Mouse (Mus musculus) CD4-positive, CD25-positive, alpha-beta regulatory T cell, adult 4 months (primary cell): ENCODE data around the gene Ebf3. TPM values are rescaled to one million over a fixed set of nuclear protein-coding genes. Genes with fewer than 3 reads are reported as not detected.

Experiments
- ATAC-seq: one replicate; pipeline ENCODE4 v1.8.0; 2017
- polyA plus RNA-seq, 2 experiments: library from polyadenylated mRNA; unstranded; fragments of 100-300 nt; shearing (Covaris generic); gene quantifications; one replicate each; pipeline ENCODE4 v1.2.1; 2017

Gene Ebf3
- not detected for polyA plus RNA-seq

- peak; percentile 40 for ATAC-seq
Measured at GRCm38 (mm10) chr7:137313904-137314691, at the start of gene Ebf3. Gene Ebf3 (minus strand): TSS chr7:137314445.

DNA sequence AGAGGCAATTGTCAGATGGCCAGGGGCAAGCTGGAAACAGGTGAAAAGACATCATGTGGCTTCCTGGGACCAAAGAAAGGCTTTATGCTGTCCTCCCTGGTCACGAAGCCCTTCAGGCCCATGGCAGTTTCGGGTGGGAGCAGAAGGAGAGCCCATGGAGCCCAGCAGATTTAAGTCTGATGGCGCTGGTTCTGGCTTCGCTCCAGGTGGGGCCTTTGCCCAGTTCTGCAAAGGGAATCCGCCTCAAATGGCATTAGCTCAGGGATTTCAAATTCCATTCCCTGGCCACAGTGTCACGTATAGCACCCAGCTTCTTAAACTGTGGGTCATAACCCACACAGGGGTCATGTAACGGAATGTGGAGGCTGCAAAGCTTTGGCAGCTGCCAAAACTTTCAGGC, 32.6 kb upstream of the Ebf3 start:
- ATAC-seq = no peak

DNA sequence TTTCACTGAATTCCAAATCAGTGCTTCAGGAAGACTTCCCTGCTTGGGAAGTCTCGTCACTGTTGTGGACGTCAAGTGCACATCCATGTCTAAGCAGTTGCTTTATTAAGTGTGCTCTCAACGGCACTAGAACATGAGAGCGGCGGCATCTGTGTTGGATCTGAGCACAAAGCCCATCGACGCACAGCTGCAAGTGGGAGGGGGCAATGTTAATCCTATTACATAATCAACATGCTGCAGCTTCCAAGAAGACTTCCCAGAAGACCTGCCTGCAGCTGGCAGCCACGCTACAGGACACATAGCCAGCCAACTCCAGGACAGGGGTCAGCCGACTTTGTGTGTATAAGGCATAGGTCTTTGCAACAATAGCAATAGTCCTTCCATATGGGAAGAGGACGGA, 31.8 kb upstream of the Ebf3 start:
- ATAC-seq = no peak

GRCm38 (mm10) chr7:137333951-137334350, 19.7 kb upstream of the Ebf3 start:
- ATAC-seq = no peak

GRCm38 (mm10) chr7:137322926-137323325, 8.7 kb upstream of the Ebf3 start:
- ATAC-seq = no peak

DNA sequence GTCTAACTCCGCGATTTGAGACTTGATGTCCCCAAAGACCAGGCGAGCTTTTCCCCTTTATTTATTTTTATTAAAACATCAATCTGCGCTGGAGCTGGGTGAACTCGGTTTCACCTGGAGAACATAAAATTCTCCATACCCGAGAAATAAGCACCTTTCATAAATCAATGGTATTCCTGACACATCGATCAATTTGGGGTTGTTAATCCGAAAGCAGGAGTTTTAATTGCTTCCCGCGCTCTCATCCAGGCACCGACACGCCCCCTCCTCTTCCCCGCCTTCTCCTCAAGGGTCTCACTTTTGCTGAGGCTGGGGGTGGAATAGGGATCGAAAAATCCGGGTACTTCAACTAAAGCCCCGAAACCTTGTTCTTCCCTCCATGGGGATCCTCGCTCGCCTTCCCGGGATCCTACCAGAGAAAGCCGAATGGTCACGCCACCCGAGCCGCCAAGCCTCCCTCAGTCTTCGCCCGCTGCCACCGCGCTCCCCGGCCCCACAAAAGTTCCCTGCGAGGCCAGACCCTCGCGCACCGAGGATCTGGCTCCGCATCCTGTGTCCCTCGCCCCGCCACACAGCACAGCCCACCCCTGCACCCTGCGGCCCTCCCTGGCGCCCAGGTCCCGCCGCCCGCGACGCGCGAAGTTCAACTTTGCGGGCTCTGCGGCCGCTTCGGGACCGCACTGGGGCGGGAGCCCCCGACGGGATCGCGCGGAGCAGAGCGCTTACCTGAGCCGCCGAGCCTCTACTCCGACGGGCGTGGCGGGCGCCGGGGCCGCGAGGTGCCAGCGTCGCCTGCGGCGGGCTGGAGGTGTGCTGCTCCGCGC, 7.9 kb upstream of the Ebf3 start:
- no peak for ATAC-seq

DNA sequence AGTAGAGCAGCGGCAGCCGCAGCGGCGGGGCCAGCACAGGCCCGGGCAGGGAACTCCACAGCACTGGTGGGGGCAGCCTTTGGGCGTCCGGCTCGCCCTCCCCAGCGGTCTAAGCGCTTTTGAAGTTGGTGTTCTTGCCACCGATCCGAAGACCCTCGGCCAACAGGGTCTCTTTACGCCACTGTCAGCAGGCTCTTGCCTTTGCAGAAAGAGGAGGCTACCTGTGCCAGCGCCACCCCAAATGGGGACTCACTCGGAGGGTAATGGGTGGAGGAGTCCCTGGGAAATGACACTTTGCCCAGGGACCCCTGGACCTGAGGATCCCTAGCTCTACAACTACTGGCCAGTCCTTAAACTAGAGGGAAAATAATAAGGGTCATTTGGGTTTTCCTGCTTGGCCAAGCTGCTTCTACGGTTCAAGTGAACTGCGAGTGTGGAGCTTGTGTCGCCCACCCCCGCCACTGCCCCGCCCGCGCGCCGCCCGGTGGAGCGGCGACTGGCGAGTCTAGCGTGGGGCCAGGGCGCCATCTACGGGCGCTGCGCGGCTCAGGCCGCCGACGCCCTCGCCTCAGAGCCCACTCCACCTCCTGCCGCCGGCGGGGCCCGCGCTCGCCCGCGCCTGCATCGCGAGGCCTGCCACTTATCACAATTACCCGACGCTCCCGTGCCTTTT, 7.0 kb upstream of the Ebf3 start:
- no peak for ATAC-seq

DNA sequence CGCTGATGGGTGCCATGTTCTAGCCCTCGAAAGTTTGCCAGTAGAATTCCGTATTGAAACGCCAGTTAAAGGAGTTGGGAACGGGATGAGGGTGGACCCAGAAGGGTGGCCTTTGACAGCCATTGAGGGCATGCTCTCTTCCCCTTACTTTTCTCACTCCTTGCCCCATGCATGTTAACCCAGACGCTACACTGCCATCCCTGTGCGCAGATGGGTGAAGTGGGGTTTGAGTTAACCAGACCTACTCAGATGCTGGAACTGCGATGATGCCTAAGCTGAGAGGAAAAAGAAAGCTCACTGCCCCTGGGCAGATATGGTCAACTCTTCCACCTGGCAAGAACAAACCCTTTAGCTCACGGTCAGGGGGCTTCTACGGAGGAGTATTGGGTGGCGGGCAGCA, 6.1 kb upstream of the Ebf3 start:
- no peak for ATAC-seq

DNA sequence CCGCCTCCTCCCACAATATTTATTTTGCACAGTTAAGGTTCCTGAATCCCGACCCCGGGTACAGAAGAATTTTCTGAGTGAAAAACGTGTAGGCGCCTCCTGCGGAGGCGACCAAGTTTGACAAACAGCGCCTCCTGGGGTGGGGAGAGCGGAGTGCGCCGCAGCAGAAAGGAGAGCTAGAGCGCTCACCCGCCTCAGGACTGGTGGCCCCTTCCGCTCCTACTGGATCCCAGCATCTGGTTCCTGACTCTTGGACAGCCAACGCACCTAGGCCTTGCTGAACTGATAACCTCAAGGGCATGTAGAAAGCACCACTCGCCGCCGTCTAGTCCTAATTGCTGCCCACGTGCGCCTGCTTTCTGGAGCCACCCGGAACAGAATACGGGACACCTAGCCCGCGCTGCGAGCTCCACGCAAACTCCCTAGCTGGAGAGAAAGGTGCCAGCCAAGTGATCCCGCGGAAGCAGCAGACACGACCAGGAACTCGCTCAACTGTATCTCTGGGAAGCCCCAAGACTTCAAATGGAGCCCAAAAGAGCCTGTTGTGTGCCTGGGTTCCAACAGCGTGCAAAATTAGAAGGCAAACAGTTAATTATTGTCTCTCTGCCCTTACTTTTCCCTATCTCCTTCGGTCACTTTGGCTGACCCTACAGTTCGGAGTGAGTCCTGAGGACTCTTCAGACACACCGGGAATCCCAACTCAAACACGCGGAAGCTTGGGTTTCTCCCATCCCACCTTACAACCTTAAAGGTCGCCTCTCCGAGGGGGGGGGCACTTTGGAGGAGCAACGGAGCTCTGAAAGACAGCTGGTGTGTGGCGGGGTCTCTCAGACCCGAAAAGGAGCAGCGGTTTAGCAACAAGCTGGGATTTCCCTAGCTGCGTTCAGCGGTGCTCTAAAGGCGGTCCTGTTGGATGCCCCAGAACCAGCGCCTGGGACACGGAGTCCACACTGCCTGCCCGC, 5.0 kb upstream of the Ebf3 start:
- no peak for ATAC-seq

DNA sequence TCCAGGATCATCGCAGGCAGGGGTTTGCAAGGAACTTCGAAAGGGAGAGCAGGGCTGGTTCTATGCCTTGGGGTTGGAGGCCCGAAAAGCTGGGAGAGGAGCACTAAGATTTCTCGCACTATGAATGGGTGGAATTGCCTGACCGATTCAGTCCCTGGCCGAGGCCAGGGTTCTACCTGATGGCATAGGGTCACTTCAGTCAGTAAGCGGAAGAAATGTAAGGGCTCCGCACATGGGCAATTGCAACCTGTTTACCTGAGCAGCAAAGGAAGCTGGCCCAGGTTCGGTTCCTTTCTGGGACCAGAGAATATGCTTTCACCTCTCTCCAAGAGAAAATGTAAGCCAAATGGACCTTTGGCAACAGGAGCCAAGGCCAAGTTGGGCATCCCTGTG, 4.1 kb upstream of the Ebf3 start:
- no peak for ATAC-seq

DNA sequence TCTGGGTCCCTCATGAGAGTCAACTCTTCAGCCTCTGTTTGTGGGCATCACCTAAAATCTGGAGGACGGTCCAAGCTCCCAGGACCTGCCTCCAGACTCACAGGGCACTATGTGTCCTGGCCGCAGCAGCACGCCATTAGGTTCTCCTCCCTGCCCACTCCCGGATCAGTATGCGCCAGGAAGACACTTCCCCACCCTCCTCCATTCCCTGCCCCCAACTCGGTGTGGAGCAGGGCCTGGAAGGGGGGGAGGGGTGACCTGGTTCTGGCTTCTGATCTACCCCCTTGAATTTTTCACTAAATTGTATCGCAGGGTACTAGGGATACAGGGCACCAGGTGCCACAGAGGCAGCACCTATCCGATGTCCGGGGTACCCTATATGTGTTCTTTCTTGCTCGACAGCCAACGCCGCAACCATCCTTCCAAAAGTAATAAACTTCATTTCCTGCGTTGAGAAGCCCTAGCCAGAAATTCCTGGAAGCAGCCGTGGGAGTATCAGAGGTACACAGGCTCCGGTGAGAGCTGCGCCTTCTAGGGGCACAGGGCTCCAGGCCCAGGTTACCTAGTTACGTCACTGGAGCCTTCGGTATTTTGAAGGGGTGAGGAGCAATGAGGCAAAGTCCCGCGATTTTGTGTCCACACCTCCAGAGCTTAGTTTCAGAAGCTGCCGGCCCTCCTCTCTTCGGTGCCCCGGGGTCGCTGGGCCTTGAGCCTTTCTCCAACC, 3.6 kb upstream of the Ebf3 start:
- no peak for ATAC-seq

- ATAC-seq = no peak
Measured at GRCm38 (mm10) chr7:137316926-137317658, 2.8 kb upstream of the Ebf3 start.

- ATAC-seq = no peak
Measured at GRCm38 (mm10) chr7:137316181-137316925, 2.1 kb upstream of the Ebf3 start.

DNA sequence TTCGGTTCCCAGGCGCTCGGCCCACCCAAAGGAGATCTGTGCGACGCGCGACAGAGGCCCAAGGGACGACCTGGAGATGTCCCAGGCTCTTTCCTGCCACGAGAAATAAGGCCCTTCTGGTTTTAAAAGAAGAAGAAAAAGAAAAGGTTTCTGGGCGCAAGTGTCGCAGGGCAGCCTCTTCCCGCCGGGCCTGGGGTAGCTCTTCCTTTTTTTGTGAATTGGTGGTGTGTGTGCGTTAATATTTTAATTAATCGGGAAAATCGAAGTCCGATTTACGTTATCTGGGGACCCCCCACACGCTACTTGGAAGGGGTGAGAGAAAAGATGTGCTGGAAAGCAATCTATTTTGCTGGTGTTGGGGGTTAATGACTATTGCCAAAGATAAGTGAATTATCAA, 1.3 kb upstream of the Ebf3 start:
- no peak for ATAC-seq

GRCm38 (mm10) chr7:137314710-137315543, 682 bp upstream of the Ebf3 start:
- no peak for ATAC-seq

DNA sequence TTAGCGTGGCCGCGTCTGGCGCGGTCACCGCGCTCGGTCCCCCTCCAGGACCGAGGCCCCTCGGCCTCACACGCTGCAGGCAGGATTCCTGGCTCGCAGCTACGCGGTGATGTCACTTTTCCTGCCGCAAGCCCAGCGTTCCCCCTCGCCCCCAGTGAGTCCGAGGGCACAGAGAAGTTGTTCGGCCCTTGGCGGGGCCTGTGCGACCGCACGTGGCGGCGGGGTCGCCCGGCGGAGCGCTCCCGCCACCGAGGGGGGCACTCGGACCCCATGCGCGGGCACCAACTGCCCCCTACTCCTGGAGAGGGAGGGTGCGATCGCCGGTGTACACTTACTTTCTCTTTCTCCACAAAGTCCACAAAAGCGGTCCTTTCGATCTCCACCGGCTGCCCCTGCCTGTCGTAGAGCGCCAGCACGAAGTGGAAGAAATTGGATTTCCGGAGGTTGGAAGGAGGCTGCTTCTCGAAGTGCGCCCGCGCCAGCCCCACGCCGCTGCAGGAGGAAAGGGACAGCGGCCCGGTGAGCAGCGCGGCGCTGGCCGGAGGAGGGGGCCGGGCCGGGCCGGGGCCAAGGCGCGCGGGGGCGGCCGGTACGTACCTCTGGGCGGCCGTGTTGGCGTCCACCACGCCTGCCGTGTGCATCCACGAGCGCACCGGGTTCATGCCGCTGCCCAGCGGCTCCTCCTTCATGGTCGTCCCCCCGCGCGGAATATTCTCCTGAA, 902 bp downstream of the Ebf3 start:
- no peak for ATAC-seq

DNA sequence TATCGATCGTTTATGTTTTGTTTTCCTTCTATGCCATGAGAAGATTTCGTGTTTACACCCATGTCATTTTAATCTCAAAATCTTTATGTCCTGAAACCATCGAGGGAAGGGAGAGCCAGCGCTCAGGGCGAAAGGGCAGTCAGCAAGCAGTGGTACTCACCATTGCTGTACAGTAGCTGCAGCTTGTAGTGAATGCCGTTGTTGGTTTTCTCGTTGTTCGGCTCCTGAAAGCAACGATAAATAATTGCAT, 1.4 kb downstream of the Ebf3 start:
- no peak for ATAC-seq

GRCm38 (mm10) chr7:137312166-137312932, 1.9 kb downstream of the Ebf3 start:
- ATAC-seq = no peak
